Mouse (Mus musculus): Measurements from ENCODE around the gene Adamtsl1.

DNA sequence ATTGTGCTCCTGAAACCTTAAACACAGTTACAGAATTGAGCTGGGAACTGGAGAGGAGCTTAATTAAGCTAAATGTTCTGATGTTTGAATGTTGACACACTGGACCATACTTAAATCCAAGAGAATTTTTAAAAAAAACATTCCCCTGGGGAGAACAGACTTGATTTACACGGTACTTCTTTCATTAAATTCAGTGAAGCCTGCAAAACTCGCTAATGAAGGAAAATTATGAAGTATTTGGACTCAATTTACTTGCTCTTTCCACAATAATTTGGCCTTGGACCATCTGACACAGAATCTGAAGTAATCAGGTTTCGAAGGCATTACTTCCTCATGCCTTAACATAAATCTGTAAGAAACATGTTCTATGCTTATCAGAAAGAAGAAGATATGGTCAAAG lies 99.4 kb downstream of the Adamtsl1 start:
- TF ChIP-seq POLR2A (IDR thresholded peaks at IDR 0.05; ENCODE audit: low read depth, low read length) (no peak), CTCF (IDR thresholded peaks at IDR 0.05; ENCODE audit: extremely low read depth, insufficient read depth, insufficient read length, insufficient replicate concordance) (no peak)

Data from spleen, adult 2 months (tissue).